Mouse (Mus musculus) embryonic facial prominence, embryonic 11.5 days (tissue): ENCODE measurements around the gene Gm9. TPM values are rescaled to one million over a fixed set of nuclear protein-coding genes. Genes with fewer than 3 reads are reported as not detected.
"Not testable (repeated sequence)": the region's sequence is repeated elsewhere in the genome, so short reads cannot be mapped to it uniquely, and the experiment has no call there.

ENCODE experiments used
- ATAC-seq: fragments of 200-750 bp; cut with Nextera tagmentation; replicated peaks from 2 replicates; pipeline ENCODE4 v1.8.0; 2017; ENCODE audit warnings: low read depth; ENCODE audit not compliant: insufficient number of reproducible peaks, low FRiP score, low TSS enrichment
- DNase-seq: peaks from one replicate; pipeline ENCODE4 v3.0.0-alpha.2; 2015; ENCODE audit warnings: low spot score
- H3K27ac ChIP-seq: fragments of 300-500 bp; sonication (generic); replicated peaks from 2 replicates; pipeline ENCODE4 v1.5.1; 2014; ENCODE audit warnings: mild to moderate bottlenecking, low read depth, low read length, control low read depth
- H3K27me3 ChIP-seq: fragments of 300-500 bp; sonication (generic); 2 replicates; pipeline ENCODE4 v1.6.1; 2014; ENCODE audit warnings: mild to moderate bottlenecking, low read length, moderate library complexity, mixed read lengths; ENCODE audit not compliant: control insufficient read depth, insufficient read depth
- H3K36me3 ChIP-seq: fragments of 300-500 bp; sonication (generic); replicated peaks from 2 replicates; pipeline ENCODE4 v1.6.1; 2014; ENCODE audit warnings: low read depth, mild to moderate bottlenecking, low read length, moderate library complexity, mixed read lengths; ENCODE audit not compliant: control insufficient read depth, insufficient read depth
- H3K4me1 ChIP-seq: fragments of 300-500 bp; sonication (generic); 2 replicates; pipeline ENCODE4 v1.6.1; 2014; ENCODE audit warnings: low read length, mixed read lengths; ENCODE audit not compliant: control insufficient read depth, insufficient read depth
- H3K4me2 ChIP-seq: fragments of 300-500 bp; sonication (generic); 2 replicates; pipeline ENCODE4 v1.6.1; 2014; ENCODE audit warnings: low read depth, mild to moderate bottlenecking, control low read depth, low read length, moderate library complexity
- H3K4me3 ChIP-seq: fragments of 300-500 bp; sonication (generic); 2 replicates; pipeline ENCODE4 v1.5.1; 2014; ENCODE audit warnings: low read depth, low read length, control low read depth
- H3K9ac ChIP-seq: fragments of 300-500 bp; sonication (generic); replicated peaks from 2 replicates; pipeline ENCODE4 v1.6.1; 2014; ENCODE audit warnings: mild to moderate bottlenecking, control low read depth, low read length
- H3K9me3 ChIP-seq: fragments of 300-500 bp; sonication (generic); replicated peaks from 2 replicates; pipeline ENCODE4 v1.6.1; 2016; ENCODE audit warnings: mild to moderate bottlenecking, low read length, inconsistent platforms, mixed read lengths; ENCODE audit not compliant: control insufficient read depth
- WGBS: fragments of 180-500 bp; shearing (Covaris S2); extraction: QIAGEN DNeasy Blood & Tissue Kit; methylation state at CpG from one replicate; pipeline ENCODE4 v1.1.7; 2014; 5-methylcytosine and 5-hydroxymethylcytosine counted together
- polyA plus RNA-seq: library from polyadenylated mRNA; unstranded; fragments of >200 nt; fragmentation: Nextera tagmentation; extraction: Ambion mirVana; gene quantifications from 2 replicates; pipeline ENCODE4 v1.2.1, GENCODE M21; 2014

Gm9 gene
- polyA plus RNA-seq, 1 experiment from 2014 or later: not detected

GRCm38 (mm10) chrX:37184401-37184800 is 26.4 kb downstream of the Gm9 start:
- WGBS: 76% methylated on average over 8 of the region's 8 CpGs
- H3K4me2 ChIP-seq, H3K27me3 ChIP-seq, H3K4me3 ChIP-seq, H3K36me3 ChIP-seq, H3K27ac ChIP-seq, ATAC-seq, DNase-seq, H3K9ac ChIP-seq, H3K4me1 ChIP-seq, H3K9me3 ChIP-seq: not testable (repeated sequence)

GRCm38 (mm10) chrX:37168742-37169141 is 42.1 kb downstream of the Gm9 start, which contains the start of gene Akap14:
Gene Akap14, minus strand, starts transcription at chrX:37168842.
- H3K27ac ChIP-seq: no peak within 1 kb of the TSS
- no peaks in the 10 kb centered on the region for H3K36me3 ChIP-seq
- ATAC-seq (no peak), DNase-seq (no peak)
- no peak within 1 kb of the TSS for H3K4me3 ChIP-seq
- 55% methylated on average over 5 of the region's 5 CpGs for WGBS
- H3K9me3 ChIP-seq: no peaks in the 10 kb centered on the region
- H3K27me3 ChIP-seq: no peaks in the 10 kb centered on the region
- no peak within 1 kb of the TSS for H3K9ac ChIP-seq
- H3K4me2 ChIP-seq: no peak within 1 kb of the TSS
- no peaks in the 10 kb centered on the region for H3K4me1 ChIP-seq

GRCm38 (mm10) chrX:37167085-37167484 is 43.8 kb downstream of the Gm9 start:
- DNase-seq (peak; percentile 62), ATAC-seq (no peak)
- Histone ChIP-seq H3K4me3 (no peak overlapping the region), H3K9me3 (no peaks in the 10 kb centered on the region), H3K4me1 (no peaks in the 10 kb centered on the region), H3K4me2 (no peak overlapping the region), H3K27me3 (no peaks in the 10 kb centered on the region), H3K36me3 (no peaks in the 10 kb centered on the region), H3K9ac (no peak overlapping the region), H3K27ac (no peak overlapping the region)
- 34% methylated on average over 3 of the region's 3 CpGs for WGBS

GRCm38 (mm10) chrX:37163115-37163514 is 47.7 kb downstream of the Gm9 start:
- H3K4me3 ChIP-seq: no peak overlapping the region
- ATAC-seq (no peak), DNase-seq (no peak)
- WGBS: 72% methylated on average over 18 of the region's 18 CpGs
- H3K27me3 ChIP-seq: no peaks in the 10 kb centered on the region
- H3K4me1 ChIP-seq: no peaks in the 10 kb centered on the region
- no peak overlapping the region for H3K4me2 ChIP-seq
- no peak overlapping the region for H3K9ac ChIP-seq
- no peak overlapping the region for H3K27ac ChIP-seq
- no peaks in the 10 kb centered on the region for H3K9me3 ChIP-seq
- no peaks in the 10 kb centered on the region for H3K36me3 ChIP-seq

- WGBS: 71% methylated on average over 10 of the region's 10 CpGs
- no peak overlapping the region for H3K9ac ChIP-seq
- H3K27me3 ChIP-seq: no peaks in the 10 kb centered on the region
- H3K36me3 ChIP-seq: no peaks in the 10 kb centered on the region
- H3K27ac ChIP-seq: no peak overlapping the region
- no peak overlapping the region for H3K4me2 ChIP-seq
- ATAC-seq (no peak), DNase-seq (no peak)
- H3K9me3 ChIP-seq: no peaks in the 10 kb centered on the region
- H3K4me1 ChIP-seq: no peaks in the 10 kb centered on the region
- no peak overlapping the region for H3K4me3 ChIP-seq
Measured at GRCm38 (mm10) chrX:37161169-37161568, 49.7 kb downstream of the Gm9 start.

Other genes starting within 250 kb of the Gm9 start
- gene Sept6, start 219.2 kb downstream of the Gm9 start, polyA plus RNA-seq: 57.0 and 59.2 TPM in 2 replicates
- gene Sowahd, start 162.2 kb downstream of the Gm9 start, polyA plus RNA-seq: not detected in 2 replicates
- 502 and 510 TPM in 2 replicates for gene Rpl39, start 125.6 kb downstream of the Gm9 start, polyA plus RNA-seq
- gene Upf3b, start 100.7 kb downstream of the Gm9 start, polyA plus RNA-seq: 18.5 and 18.9 TPM in 2 replicates
- gene Nkap, start 84.2 kb downstream of the Gm9 start, polyA plus RNA-seq: 14.9 and 19.7 TPM in 2 replicates
- not detected in 2 replicates for gene Akap14, start 42.2 kb downstream of the Gm9 start, polyA plus RNA-seq
- gene Ndufa1, start 19.9 kb downstream of the Gm9 start, polyA plus RNA-seq: 375 and 434 TPM in 2 replicates
- gene Rnf113a1, start 19.8 kb downstream of the Gm9 start, polyA plus RNA-seq: 15.6 and 16.6 TPM in 2 replicates
- not detected in 2 replicates for gene Rhox1, start 11.2 kb upstream of the Gm9 start, polyA plus RNA-seq
- gene Rhox2a, start 33.9 kb upstream of the Gm9 start, polyA plus RNA-seq: not detected in 2 replicates
- gene Rhox3a, start 38.9 kb upstream of the Gm9 start, polyA plus RNA-seq: not detected in 2 replicates
- not detected in 2 replicates for gene Rhox4a, start 54.3 kb upstream of the Gm9 start, polyA plus RNA-seq
- gene Rhox3a2, start 169.0 kb upstream of the Gm9 start, polyA plus RNA-seq: not detected in 2 replicates
- 1.4 and 2.2 TPM in 2 replicates for gene Rhox4a2, start 179.8 kb upstream of the Gm9 start, polyA plus RNA-seq
- gene Rhox2b, start 201.0 kb upstream of the Gm9 start, polyA plus RNA-seq: not detected in 2 replicates
- gene Rhox4b, start 221.5 kb upstream of the Gm9 start, polyA plus RNA-seq: 0.85 and 0.86 TPM in 2 replicates
- gene Rhox2c, start 242.6 kb upstream of the Gm9 start, polyA plus RNA-seq: 1.00 and 1.2 TPM in 2 replicates
- gene Rhox3c, start 247.5 kb upstream of the Gm9 start, polyA plus RNA-seq: not detected in 2 replicates